Mouse (Mus musculus) ovary, postnatal 14 days (tissue): ENCODE results near the gene Minos1.
A peak's percentile ranks its signal among the peaks of the same experiment; 100 is the strongest.

Source experiments
- DNase-seq: peaks from one replicate; pipeline ENCODE4 v3.0.0; 2022; ENCODE audit warnings: low spot score

Minos1 gene

DNA sequence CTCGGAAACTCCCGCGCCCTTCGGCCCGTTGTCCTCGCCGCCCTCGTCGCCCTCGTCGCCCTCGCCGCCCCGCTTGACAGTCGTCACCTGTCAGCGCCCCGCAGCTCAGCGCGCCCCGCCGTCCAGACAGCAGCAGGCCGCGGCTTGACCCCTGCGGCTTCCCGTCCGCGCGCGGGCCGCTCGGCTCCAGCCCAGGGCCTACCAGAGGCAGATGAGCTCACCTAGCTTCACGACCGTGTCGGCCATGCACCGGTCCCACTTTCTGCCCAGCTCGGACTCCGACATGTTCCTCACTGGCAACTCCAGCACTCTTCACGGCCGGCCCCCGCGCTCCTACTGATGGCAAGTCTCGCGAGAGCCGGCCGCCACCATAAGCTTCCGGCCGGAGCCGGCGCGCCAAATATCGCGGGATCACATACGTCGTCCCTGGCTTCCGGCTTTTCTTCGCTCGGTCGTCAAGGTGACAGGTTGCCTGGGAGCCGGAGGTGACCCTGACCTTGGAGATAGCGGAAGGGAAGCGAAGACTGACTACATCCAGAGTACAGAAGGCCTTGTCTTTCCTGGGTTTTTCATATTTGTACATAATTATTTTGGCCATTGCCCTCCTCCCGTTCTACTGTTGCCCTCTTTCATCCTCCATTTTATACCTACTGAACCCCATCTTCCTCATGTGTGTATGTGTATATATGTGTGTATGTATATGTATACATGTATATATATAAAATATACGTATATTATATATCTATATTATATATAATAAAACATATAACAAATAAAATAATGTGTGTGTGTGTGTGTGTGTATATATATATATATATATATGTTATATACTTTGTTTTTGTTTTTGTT, at the start of gene Minos1:
Gene Minos1 (minus strand): TSS at position 413 of the 849 bp plus-strand sequence.
- DNase-seq, result peak; percentile 96

- DNase-seq, result no peak
These were observed 49.1 kb upstream of the Minos1 start for GRCm38 (mm10) chr4:139179731-139180625.

- no peak for DNase-seq
These were observed 48.3 kb upstream of the Minos1 start for GRCm38 (mm10) chr4:139179218-139179617.

GRCm38 (mm10) chr4:139178377-139178776, 47.5 kb upstream of the Minos1 start:
- no peak for DNase-seq

DNA sequence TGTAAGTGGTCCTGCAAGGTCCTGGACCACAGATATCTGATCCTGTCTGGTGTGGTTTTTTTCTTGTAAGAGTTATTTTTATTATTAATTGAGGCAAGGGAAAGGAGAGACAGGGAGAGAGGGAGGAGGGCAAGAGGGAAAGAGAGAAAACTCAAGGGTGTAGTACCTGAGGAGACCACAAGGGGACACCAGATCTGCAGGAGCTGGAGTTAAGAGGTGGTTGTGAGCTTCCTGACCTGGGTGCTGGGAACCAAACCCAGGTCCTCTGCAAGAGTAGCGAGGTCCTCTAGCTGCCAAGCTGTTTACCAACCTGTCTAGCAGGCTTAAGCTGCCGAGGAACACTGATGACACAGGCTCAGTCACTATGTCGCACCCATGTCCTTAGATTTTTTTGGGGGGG, 47.0 kb upstream of the Minos1 start:
- DNase-seq, result no peak

- DNase-seq, result peak; percentile 49
These were observed 45.1 kb upstream of the Minos1 start for GRCm38 (mm10) chr4:139176023-139176422.

- peak; percentile 44 for DNase-seq
These were observed 44.4 kb upstream of the Minos1 start for GRCm38 (mm10) chr4:139175061-139175971.

DNA sequence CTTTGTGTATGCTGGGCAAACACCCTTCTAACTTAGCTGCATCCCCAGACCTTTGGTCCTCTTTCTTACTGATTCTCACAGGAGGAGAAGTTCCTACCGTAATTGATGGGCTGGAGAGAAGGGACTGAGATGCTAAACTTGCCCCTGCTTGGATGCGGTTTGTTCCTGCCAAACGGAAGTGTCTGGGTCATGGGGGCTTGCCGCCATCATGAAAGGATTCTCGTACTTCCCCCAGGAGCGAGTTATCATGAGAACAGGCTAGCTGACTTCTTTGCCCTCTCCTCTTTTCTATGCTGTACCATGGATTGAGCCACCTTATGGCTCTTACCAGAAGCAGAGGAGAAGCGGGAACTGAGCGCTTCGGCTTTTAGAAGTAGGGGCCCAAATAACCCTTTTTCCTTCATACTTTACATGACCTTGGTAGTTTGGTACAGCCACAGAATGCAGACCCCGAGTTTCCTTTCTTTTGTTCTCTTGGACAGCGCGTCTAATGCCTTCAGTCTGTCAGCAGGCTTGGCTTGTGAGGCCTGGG, 38.9 kb upstream of the Minos1 start:
- no peak for DNase-seq

DNA sequence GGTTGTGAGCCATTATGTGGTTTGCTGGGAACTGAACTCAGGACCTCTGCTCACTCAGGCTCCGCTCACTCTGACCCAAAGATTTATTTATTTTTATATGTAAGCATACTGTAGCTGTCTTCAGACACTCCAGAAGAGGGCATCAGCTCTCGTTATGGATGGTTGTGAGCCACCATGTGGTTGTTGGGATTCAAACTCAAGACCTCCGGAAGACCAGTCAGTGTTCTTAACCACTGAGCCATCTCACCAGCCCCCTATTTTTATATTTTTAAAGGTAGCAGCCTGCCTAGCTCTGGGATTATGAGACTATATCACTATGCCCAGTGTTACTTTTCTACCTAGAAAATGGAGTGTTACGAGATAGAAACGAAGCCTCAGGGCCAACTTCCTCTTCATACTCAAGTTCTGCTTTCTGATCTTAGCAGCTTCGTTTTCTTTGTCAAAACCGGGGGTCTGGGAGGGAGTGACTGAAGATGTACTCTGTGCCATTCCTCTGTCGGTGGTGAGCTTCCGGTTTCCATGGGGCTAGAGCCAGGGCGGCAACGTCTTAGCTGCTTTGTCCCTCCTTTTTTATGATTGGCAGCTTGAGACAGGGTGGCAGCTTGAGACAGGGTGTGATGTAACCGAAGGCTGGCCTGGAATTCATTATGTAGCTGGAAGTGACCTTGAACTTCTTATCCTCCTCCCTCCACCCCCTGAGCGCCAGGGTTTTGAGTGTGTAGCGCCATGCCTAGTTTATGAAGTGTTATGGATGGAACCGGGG, 38.3 kb upstream of the Minos1 start:
- DNase-seq, result no peak

DNA sequence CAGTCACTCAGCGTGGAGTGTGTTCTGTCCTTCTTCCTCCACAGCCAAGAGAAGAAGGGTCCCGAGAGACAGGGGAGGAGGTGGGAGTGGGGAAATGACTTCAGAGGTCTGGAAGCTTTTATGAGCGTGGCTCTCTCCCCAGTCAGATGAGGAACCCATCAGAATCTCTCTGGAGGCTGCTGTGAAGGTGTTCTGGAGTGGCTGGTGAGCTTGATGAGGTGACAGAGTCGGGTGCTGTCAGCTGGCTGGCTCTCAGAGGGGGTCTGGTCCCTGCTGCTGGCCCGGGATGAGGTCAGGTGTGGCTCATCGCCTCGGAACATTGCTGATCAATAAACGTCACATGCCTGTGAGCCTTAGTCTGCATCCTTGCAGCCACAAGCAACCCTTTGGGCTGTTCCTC, 36.2 kb upstream of the Minos1 start:
- no peak for DNase-seq

DNA sequence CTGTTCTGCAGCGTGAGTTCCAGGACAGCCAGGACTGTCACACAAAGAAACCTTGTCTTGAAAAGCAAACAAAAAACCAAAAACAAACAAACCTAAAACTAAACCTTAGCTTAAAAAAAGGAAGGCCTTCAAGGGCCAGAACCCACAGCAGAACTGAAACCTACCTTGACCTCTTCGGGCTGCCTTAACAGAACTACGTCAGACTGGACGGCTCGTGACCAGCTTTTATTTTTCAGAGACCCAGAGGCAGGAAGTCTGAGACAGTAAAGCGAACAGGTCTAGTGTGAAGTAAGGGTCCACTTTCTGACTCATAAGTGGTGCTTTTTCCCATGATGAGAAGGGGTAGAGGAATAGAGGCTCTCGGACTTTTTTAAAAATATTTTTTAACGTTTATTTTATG, 35.3 kb upstream of the Minos1 start:
- no peak for DNase-seq

DNA sequence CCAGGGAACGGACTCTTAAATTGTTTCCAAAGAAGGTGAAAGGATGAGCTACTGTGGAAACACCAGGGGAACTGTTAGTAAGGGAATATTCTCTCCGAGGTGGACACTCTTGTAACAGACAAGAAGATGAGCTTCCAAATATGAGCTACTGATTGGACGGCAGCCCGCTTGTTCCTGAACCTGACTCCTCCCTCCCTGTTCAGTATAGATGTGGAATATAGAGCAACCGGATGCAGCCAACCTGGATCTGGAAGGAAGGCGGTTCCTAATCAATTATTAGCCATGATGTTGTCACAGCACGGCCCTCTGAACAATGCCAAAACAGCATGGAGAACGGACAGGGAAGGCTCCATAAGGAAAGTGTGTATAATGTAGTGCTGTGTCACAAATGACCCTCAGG, 34.3 kb upstream of the Minos1 start:
- DNase-seq, result no peak

GRCm38 (mm10) chr4:139164082-139164481, 33.2 kb upstream of the Minos1 start:
- no peak for DNase-seq

GRCm38 (mm10) chr4:139161076-139161475, 30.2 kb upstream of the Minos1 start:
- DNase-seq, result no peak

DNA sequence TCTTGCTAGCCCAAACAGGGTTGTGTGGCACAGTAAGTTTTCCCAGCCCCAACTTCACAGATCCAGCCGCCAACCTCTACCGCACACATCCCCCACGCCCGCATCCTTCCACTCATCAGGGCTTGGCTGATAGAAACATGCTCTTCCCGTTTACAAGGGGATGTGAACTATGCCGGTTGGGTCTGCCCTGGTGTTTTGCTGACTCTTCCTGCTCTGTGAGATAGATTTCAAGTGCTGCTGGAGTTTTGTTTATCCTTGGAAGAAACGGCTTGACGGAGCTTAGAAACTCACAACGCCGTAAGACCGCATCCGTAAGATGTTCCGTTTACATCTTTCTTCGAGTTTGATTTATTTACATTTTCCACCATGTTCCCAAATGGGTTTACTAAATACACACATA, 27.4 kb upstream of the Minos1 start:
- no peak for DNase-seq

DNA sequence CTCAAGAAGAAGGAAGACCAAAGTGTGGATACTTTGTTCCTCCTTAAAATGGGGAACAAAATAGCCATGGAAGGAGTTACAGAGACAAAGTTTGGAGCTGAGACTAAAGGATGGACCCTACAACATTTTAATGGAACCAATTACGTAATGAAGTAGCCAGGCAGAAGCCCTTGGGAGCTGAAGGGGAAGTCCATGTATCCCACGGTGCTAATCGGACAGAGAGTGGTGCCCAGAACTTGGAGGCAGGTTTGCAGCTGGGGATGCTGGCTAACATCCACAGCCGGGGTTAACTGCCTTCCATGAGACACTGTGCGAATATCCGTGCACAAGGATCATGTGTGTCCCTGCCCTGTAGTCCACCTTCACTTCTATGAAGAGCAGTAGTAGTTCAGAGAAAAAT, 25.6 kb upstream of the Minos1 start:
- DNase-seq, result no peak

DNA sequence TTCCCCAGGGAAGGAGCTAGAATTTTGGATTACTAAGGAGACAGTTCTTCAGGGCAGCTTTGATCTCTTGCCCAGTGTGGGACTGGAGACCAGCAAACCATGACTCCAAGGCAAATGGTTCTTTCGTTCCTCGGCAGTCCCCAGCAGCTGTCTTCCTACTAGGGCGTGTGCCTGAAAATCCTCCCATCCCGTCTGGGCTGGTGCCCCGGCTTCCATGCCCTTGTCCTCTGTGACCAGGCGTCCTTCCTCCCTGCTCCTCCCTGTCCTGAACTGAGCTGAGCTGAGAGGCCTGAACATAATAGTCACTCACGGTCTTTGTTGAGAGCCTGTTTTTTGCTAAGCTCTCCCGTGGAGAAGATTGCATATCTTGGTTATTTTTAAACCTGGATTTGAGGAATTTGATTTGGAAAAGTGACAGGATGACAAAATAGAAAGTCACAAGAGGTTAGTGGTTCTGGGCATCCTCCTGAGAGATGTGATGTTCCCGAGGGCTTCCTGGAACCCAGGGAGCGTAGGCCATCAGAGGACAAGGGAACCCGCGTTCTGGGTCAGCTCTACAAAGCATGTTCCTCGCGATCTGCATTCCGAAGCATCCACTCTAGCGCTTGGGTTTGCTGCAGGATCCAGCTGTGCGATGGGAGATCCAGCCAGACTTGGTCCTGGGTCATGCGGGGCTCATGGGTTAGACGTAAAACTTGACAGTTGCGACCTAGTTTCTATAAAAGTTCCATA, 23.8 kb upstream of the Minos1 start:
- DNase-seq, result no peak

- no peak for DNase-seq
These were observed 20.5 kb upstream of the Minos1 start for GRCm38 (mm10) chr4:139151370-139151769.

GRCm38 (mm10) chr4:139146760-139147159, 15.8 kb upstream of the Minos1 start:
- no peak for DNase-seq

DNA sequence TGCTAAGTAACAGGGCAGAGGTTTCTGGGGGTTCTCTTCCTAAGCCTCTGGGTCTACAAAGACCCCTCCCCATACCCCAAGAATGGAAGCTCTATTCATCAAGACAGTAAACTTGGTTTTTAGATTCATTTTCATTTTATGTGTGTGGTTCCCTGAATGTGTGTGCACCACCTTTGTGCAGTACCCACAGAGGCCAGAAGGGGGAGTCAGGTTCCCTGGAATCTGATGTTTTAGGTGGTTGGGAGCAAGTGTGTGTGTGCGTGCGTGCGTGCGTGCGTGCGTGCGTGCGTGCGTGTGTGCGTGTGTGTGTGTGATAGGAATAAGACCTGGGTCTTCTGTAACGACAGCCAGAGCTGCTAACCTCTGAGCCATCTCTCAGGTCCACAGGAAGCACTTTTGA, 14.2 kb upstream of the Minos1 start:
- DNase-seq, result no peak
